In the genomic region with DNA sequence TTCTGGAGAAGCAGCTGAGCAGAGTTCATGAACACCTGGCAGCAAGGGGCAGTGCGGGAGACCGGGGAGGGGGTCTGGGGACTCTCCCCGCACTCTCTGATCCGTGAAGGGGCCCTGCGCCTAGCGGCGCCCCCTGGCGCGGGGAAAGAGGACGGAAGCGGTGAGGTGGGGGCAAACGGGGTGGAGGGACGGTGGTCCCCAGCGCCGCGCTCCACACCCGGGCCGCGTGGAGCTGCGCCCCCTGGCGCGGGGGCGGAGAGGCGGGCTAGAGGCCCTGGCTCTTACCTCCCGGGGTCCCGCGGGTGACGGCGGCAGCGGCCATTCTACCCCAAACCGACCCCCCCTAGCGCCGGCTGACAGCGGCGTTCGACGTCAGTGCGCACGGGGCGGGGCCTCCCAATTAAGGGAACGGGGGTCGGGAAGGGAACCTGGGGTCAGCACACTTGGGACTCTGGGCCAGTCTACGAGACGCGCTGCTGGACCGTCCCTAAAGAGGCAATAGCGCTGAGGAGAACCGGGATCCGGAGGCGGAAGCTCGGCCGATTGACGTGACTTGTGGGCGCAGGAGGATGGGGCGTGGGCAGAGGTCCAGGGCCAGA, we compare ENCODE assay signal across 7 mouse cellular contexts. TPM values are rescaled to one million over a fixed set of nuclear protein-coding genes. Genes with fewer than 3 reads are reported as not detected.
A peak's percentile ranks its signal among the peaks of the same experiment; 100 is the strongest.
DNase-seq lines count a peak whose midpoint lies in the region; ATAC-seq and TF ChIP-seq lines count a peak whose summit lies in the region.

Camta2 (minus strand) TSS at position 505 of the 599 bp plus-strand sequence.

- intact Hi-C loops in left cerebral cortex, postnatal 4 days (cut with DNase I): no loop called here

- H3K4me1 ChIP-seq in intestine, embryonic 14.5 days (replicated peaks; ENCODE audit: control insufficient read depth, insufficient read depth, low read length): peaks cover 25% of the 10 kb centered on the region
- H3K4me1 ChIP-seq in midbrain, embryonic 11.5 days (ENCODE audit: control insufficient read depth, insufficient read depth, low read length): peaks cover 15% of the 10 kb centered on the region
- H3K4me1 ChIP-seq in small intestine, adult 2 months (ENCODE audit: control insufficient read depth, insufficient read depth, insufficient read length, low read length): peaks cover 34% of the 10 kb centered on the region

- no peaks in the 10 kb centered on the region for H3K27me3 ChIP-seq in intestine, embryonic 14.5 days (replicated peaks; ENCODE audit: control insufficient read depth, insufficient read depth, low read length)
- H3K27me3 ChIP-seq in midbrain, embryonic 11.5 days (ENCODE audit: control insufficient read depth, insufficient read depth, low read length): no peaks in the 10 kb centered on the region
- H3K27me3 ChIP-seq in small intestine, adult 2 months (ENCODE audit: control insufficient read depth, insufficient read depth, low read length): no peaks in the 10 kb centered on the region

- 0 out of 2 replicates have a peak, but pooled peaks have one; percentile 36 for TF ChIP-seq CTCF in small intestine, adult 2 months (IDR thresholded peaks at IDR 0.05; ENCODE audit: extremely low read depth, insufficient read length, insufficient replicate concordance, low read depth, low read length)

- no peaks in the 10 kb centered on the region for H3K9me3 ChIP-seq in intestine, embryonic 14.5 days (ENCODE audit: control insufficient read depth, low read length)
- H3K9me3 ChIP-seq in midbrain, embryonic 11.5 days (ENCODE audit: control insufficient read depth, low read length): no peaks in the 10 kb centered on the region

- peak; percentile 58; the same call in 1 of the 2 replicates for TF ChIP-seq POLR2A in small intestine, adult 2 months (IDR thresholded peaks at IDR 0.05; ENCODE audit: low read depth, low read length)

- peak within 1 kb of the TSS; percentile 75 for H3K4me2 ChIP-seq in intestine, embryonic 14.5 days (ENCODE audit: low read length)
- peak within 1 kb of the TSS; percentile 76 for H3K4me2 ChIP-seq in midbrain, embryonic 11.5 days

- DNase-seq in adipocyte (ENCODE audit: low spot score): peak; percentile 71
- DNase-seq in embryo, embryonic 10.5 days (ENCODE audit: low spot score): peak; percentile 93
- peak; percentile 90 for DNase-seq in gastrocnemius, postnatal 25 days
- DNase-seq in intestine, embryonic 14.5 days (ENCODE audit: low spot score): peak; percentile 92
- DNase-seq in left cerebral cortex, postnatal 4 days: peak; percentile 88
- DNase-seq in midbrain, embryonic 11.5 days (ENCODE audit: low spot score, missing footprints): peak; percentile 99

- WGBS in intestine, embryonic 14.5 days: under 1% methylated on average over 49 of the region's 55 CpGs
- WGBS in midbrain, embryonic 11.5 days: 1% methylated on average over 51 of the region's 55 CpGs
- under 1% methylated on average over 55 of the region's 55 CpGs for WGBS in small intestine, adult 2 months

- peak; percentile 84 for ATAC-seq in intestine, embryonic 14.5 days (replicated peaks; ENCODE audit: low FRiP score, low TSS enrichment, low read depth)
- ATAC-seq in midbrain, embryonic 11.5 days (ENCODE audit: low FRiP score): peak; percentile 92

- peak within 1 kb of the TSS; percentile 77 for H3K27ac ChIP-seq in intestine, embryonic 14.5 days (ENCODE audit: low read depth)
- H3K27ac ChIP-seq in midbrain, embryonic 11.5 days (ENCODE audit: low read depth, low read length): peak within 1 kb of the TSS; percentile 41
- peak within 1 kb of the TSS; percentile 91 for H3K27ac ChIP-seq in small intestine, adult 2 months (ENCODE audit: insufficient read depth, low read depth, low read length)

- H3K4me3 ChIP-seq in intestine, embryonic 14.5 days (ENCODE audit: low read depth, low read length): peak within 1 kb of the TSS; percentile 71
- peak within 1 kb of the TSS; percentile 77 for H3K4me3 ChIP-seq in midbrain, embryonic 11.5 days (ENCODE audit: low read depth, low read length)
- H3K4me3 ChIP-seq in small intestine, adult 2 months (ENCODE audit: low read depth, low read length): peak within 1 kb of the TSS; percentile 89

- H3K36me3 ChIP-seq in intestine, embryonic 14.5 days (ENCODE audit: control insufficient read depth, insufficient read depth, low read length): peaks cover 23% of the 10 kb centered on the region
- H3K36me3 ChIP-seq in midbrain, embryonic 11.5 days (ENCODE audit: control insufficient read depth, insufficient read depth, low read length): peaks cover 2% of the 10 kb centered on the region; the same call in 1 of the 2 replicates
- H3K36me3 ChIP-seq in small intestine, adult 2 months (ENCODE audit: control insufficient read depth, insufficient read depth, low read length): peaks cover 25% of the 10 kb centered on the region

- H3K9ac ChIP-seq in intestine, embryonic 14.5 days (ENCODE audit: low read length): peak within 1 kb of the TSS; percentile 71
- H3K9ac ChIP-seq in midbrain, embryonic 11.5 days (ENCODE audit: low read length): peak within 1 kb of the TSS; percentile 79

RNA-seq across cellular contexts. Expression of gene Camta2, which starts in this region (rescaled TPM):
- total RNA-seq in gastrocnemius, postnatal 25 days (2021): 10 to 100 TPM; 36.9 to 37.3 TPM
- 16.2 and 17.2 TPM in 2 replicates for polyA plus RNA-seq in intestine, embryonic 14.5 days (2014; fragmentation: Nextera tagmentation; extraction: Ambion mirVana)
- total RNA-seq in left cerebral cortex, postnatal 4 days (2021): 10 to 100 TPM; 65.7 to 69.5 TPM
- 6.6 and 6.7 TPM in 2 replicates for polyA plus RNA-seq in midbrain, embryonic 11.5 days (2014; fragmentation: Nextera tagmentation; extraction: Ambion mirVana)
- 27.7 and 66.7 TPM in 2 replicates for polyA plus RNA-seq in small intestine, adult 2 months (2012; rRNA removed)

Comparison
In these comparisons a context has a peak if more than half of its experiments do, and no peak if none do; other contexts are left out.
1. Peak in every context shown above with its lines: DNase-seq, ATAC-seq, H3K4me3 ChIP-seq and H3K27ac ChIP-seq.
2. H3K27ac ChIP-seq: peak in every context shown above with its lines; median percentile 91 in small intestine, adult 2 months; 77 in intestine, embryonic 14.5 days; 41 in midbrain, embryonic 11.5 days.